Mouse (Mus musculus) lung, postnatal 0 days (tissue): ENCODE results near the gene Baiap2l2.

ENCODE experiments used
- CTCF ChIP-seq: IDR thresholded peaks from 2 replicates; pipeline ENCODE4 v1.5.1; 2016; ENCODE audit warnings: antibody characterized with exemption, mild to moderate bottlenecking
- EP300 ChIP-seq: IDR thresholded peaks from 2 replicates; pipeline ENCODE4 v1.6.1; 2016; ENCODE audit warnings: antibody characterized with exemption, mild to moderate bottlenecking, control low read depth

DNA sequence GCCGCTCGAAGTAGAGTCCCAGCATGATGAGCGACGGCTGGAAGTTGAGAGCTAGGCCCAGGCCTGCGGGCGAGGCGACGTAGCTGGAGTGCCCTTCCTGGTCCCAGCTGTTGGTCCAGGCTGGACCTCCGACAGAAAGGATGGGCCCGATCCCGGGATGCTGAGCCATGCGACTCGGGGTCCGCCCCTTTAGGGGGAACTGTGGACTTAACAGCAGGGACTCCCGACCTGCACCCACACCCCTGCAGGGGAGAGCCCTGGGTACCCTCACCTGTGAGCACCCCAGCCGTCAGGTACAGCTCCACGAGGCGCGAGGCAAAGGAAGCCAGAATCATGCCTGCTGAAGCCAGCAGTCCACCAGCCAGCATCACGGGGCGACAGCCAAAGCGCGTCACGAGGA is 32.8 kb downstream of the Baiap2l2 start:
- TF ChIP-seq CTCF (no peak), EP300 (no peak)
